Mouse (Mus musculus): Measurements from ENCODE around the gene Ncam1.

DNA sequence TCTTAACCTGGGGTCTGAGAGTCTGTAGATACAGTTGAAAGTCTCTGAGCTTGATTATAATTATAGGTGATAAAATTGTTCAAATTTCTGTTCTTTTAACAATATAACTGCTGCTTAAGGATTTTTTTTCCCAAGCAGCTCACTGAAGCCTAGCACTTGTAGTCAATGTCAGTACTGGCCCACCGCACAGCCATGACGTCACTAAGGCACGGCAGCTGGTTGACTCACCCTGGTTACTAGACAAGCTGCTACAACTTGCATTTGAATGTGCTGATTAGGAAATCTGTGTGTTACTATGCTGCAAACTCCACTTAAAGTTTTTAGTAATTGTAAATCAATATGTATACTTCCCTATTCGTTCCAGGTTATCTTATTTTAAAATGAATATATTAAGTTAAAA is 308.1 kb downstream of the Ncam1 start:
- TF ChIP-seq CTCF (IDR thresholded peaks at IDR 0.05; ENCODE audit: borderline replicate concordance, control insufficient read depth, extremely low read depth, insufficient read depth, low read length, poor library complexity) = no peak
- no peak for TF ChIP-seq POLR2A (IDR thresholded peaks at IDR 0.05; ENCODE audit: control insufficient read depth, extremely low read depth, insufficient read depth, low read length, poor library complexity)

Measured in thymus, adult 2 months (tissue).